Mouse (Mus musculus): ENCODE data around the gene Rnf126.

- TF ChIP-seq POLR2A (IDR thresholded peaks at IDR 0.05; ENCODE audit: insufficient read depth, low read depth, low read length) (no peak), CTCF (IDR thresholded peaks at IDR 0.05; ENCODE audit: insufficient read depth, low read depth, low read length) (no peak)
These were observed 17.4 kb upstream of the Rnf126 start for GRCm38 (mm10) chr10:79783920-79784800.
